Mouse (Mus musculus): Measurements from ENCODE around the gene Alk. TPM values are rescaled to one million over a fixed set of nuclear protein-coding genes. Genes with fewer than 3 reads are reported as not detected.

Gene Alk
- polyA plus RNA-seq, 2 experiments = 0.02 to 0.03 TPM

GRCm38 (mm10) chr17:72039176-72039948, 565.1 kb downstream of the Alk start:
- WGBS (ENCODE audit: insufficient replicate concordance) = 59% methylated on average over 7 of the region's 7 CpGs
- no peak for TF ChIP-seq CTCF (IDR thresholded peaks at IDR 0.05; ENCODE audit: low read depth)
- TF ChIP-seq EP300 (IDR thresholded peaks at IDR 0.05; ENCODE audit: low read depth) = no peak
- no peaks in the 10 kb centered on the region for H3K27me3 ChIP-seq (ENCODE audit: control insufficient read depth, insufficient read depth, low read length)
- H3K9ac ChIP-seq (replicated peaks) = no peak overlapping the region
- H3K4me1 ChIP-seq (replicated peaks; ENCODE audit: control insufficient read depth in 2 of 2, insufficient read depth in 2 of 2, low read length in 1 of 2) = no peaks in the 10 kb centered on the region
- H3K4me2 ChIP-seq (ENCODE audit: low read depth) = no peak overlapping the region
- no peak overlapping the region for H3K4me3 ChIP-seq (ENCODE audit: insufficient read depth in 1 of 2, low read depth in 2 of 2, low read length in 2 of 2)
- H3K27ac ChIP-seq = no peak overlapping the region
- ATAC-seq (ENCODE audit: insufficient read depth) = no peak
- DNase-seq (ENCODE audit: low read depth in 3 of 3, low spot score in 3 of 3) = no peak
- no peaks in the 10 kb centered on the region for H3K9me3 ChIP-seq (ENCODE audit: control insufficient read depth, low read length)
- H3K36me3 ChIP-seq (replicated peaks; ENCODE audit: control insufficient read depth, insufficient read depth, low read depth) = no peaks in the 10 kb centered on the region

- Histone ChIP-seq H3K4me2 (ENCODE audit: low read depth) (no peak overlapping the region), H3K4me1 (replicated peaks; ENCODE audit: control insufficient read depth in 2 of 2, insufficient read depth in 2 of 2, low read length in 1 of 2) (no peaks in the 10 kb centered on the region), H3K27me3 (ENCODE audit: control insufficient read depth, insufficient read depth, low read length) (no peaks in the 10 kb centered on the region), H3K4me3 (ENCODE audit: insufficient read depth in 1 of 2, low read depth in 2 of 2, low read length in 2 of 2) (no peak overlapping the region), H3K9me3 (ENCODE audit: control insufficient read depth, low read length) (no peaks in the 10 kb centered on the region), H3K27ac (no peak overlapping the region), H3K9ac (replicated peaks) (no peak overlapping the region), H3K36me3 (replicated peaks; ENCODE audit: control insufficient read depth, insufficient read depth, low read depth) (no peaks in the 10 kb centered on the region)
- WGBS (ENCODE audit: insufficient replicate concordance) = 64% methylated on average over 5 of the region's 5 CpGs
- TF ChIP-seq EP300 (IDR thresholded peaks at IDR 0.05; ENCODE audit: low read depth) = no peak
- no peak for TF ChIP-seq CTCF (IDR thresholded peaks at IDR 0.05; ENCODE audit: low read depth)
- DNase-seq (ENCODE audit: low read depth in 3 of 3, low spot score in 3 of 3) = no peak
- no peak for ATAC-seq (ENCODE audit: insufficient read depth)
These were observed 566.1 kb downstream of the Alk start for GRCm38 (mm10) chr17:72038371-72038770.

GRCm38 (mm10) chr17:72030672-72031071, 573.8 kb downstream of the Alk start:
- Histone ChIP-seq H3K9ac (replicated peaks) (no peak overlapping the region), H3K36me3 (replicated peaks; ENCODE audit: control insufficient read depth, insufficient read depth, low read depth) (no peaks in the 10 kb centered on the region), H3K9me3 (ENCODE audit: control insufficient read depth, low read length) (no peaks in the 10 kb centered on the region), H3K27ac (no peak overlapping the region), H3K27me3 (ENCODE audit: control insufficient read depth, insufficient read depth, low read length) (no peaks in the 10 kb centered on the region), H3K4me3 (ENCODE audit: insufficient read depth in 1 of 2, low read depth in 2 of 2, low read length in 2 of 2) (no peak overlapping the region), H3K4me1 (replicated peaks; ENCODE audit: control insufficient read depth in 2 of 2, insufficient read depth in 2 of 2, low read length in 1 of 2) (no peaks in the 10 kb centered on the region), H3K4me2 (ENCODE audit: low read depth) (no peak overlapping the region)
- DNase-seq (ENCODE audit: low read depth in 3 of 3, low spot score in 3 of 3) = no peak
- no peak for ATAC-seq (ENCODE audit: insufficient read depth)
- WGBS (ENCODE audit: insufficient replicate concordance) = 60% methylated on average over 7 of the region's 7 CpGs
- no peak for TF ChIP-seq EP300 (IDR thresholded peaks at IDR 0.05; ENCODE audit: low read depth)
- TF ChIP-seq CTCF (IDR thresholded peaks at IDR 0.05; ENCODE audit: low read depth) = no peak

- no peak overlapping the region for H3K9ac ChIP-seq (replicated peaks)
- H3K9me3 ChIP-seq (ENCODE audit: control insufficient read depth, low read length) = no peaks in the 10 kb centered on the region; the same call in 1 of the 2 replicates
- DNase-seq (ENCODE audit: low read depth in 3 of 3, low spot score in 3 of 3) (no peak), ATAC-seq (ENCODE audit: insufficient read depth) (no peak)
- no peak overlapping the region for H3K4me3 ChIP-seq (ENCODE audit: insufficient read depth in 1 of 2, low read depth in 2 of 2, low read length in 2 of 2)
- TF ChIP-seq CTCF (IDR thresholded peaks at IDR 0.05; ENCODE audit: low read depth) (no peak), EP300 (IDR thresholded peaks at IDR 0.05; ENCODE audit: low read depth) (no peak)
- WGBS (ENCODE audit: insufficient replicate concordance) = 68% methylated on average over 9 of the region's 9 CpGs
- H3K4me1 ChIP-seq (replicated peaks; ENCODE audit: control insufficient read depth in 2 of 2, insufficient read depth in 2 of 2, low read length in 1 of 2) = no peaks in the 10 kb centered on the region
- no peaks in the 10 kb centered on the region for H3K36me3 ChIP-seq (replicated peaks; ENCODE audit: control insufficient read depth, insufficient read depth, low read depth)
- no peaks in the 10 kb centered on the region for H3K27me3 ChIP-seq (ENCODE audit: control insufficient read depth, insufficient read depth, low read length)
- H3K27ac ChIP-seq = no peak overlapping the region
- no peak overlapping the region for H3K4me2 ChIP-seq (ENCODE audit: low read depth)
These were observed 581.1 kb downstream of the Alk start for GRCm38 (mm10) chr17:72023323-72023722.

GRCm38 (mm10) chr17:72021733-72022669, 582.4 kb downstream of the Alk start:
- ATAC-seq (ENCODE audit: insufficient read depth) (no peak), DNase-seq (ENCODE audit: low read depth in 3 of 3, low spot score in 3 of 3) (no peak)
- Histone ChIP-seq H3K4me1 (replicated peaks; ENCODE audit: control insufficient read depth in 2 of 2, insufficient read depth in 2 of 2, low read length in 1 of 2) (no peaks in the 10 kb centered on the region), H3K27ac (no peak overlapping the region), H3K36me3 (replicated peaks; ENCODE audit: control insufficient read depth, insufficient read depth, low read depth) (no peaks in the 10 kb centered on the region), H3K27me3 (ENCODE audit: control insufficient read depth, insufficient read depth, low read length) (no peaks in the 10 kb centered on the region), H3K4me3 (ENCODE audit: insufficient read depth in 1 of 2, low read depth in 2 of 2, low read length in 2 of 2) (no peak overlapping the region), H3K9ac (replicated peaks) (no peak overlapping the region), H3K9me3 (ENCODE audit: control insufficient read depth, low read length) (no peaks in the 10 kb centered on the region; the same call in 1 of the 2 replicates), H3K4me2 (ENCODE audit: low read depth) (no peak overlapping the region)
- TF ChIP-seq CTCF (IDR thresholded peaks at IDR 0.05; ENCODE audit: low read depth) = no peak
- no peak for TF ChIP-seq EP300 (IDR thresholded peaks at IDR 0.05; ENCODE audit: low read depth)
- WGBS (ENCODE audit: insufficient replicate concordance) = 57% methylated on average over 10 of the region's 10 CpGs

All from liver, embryonic 14.5 days (tissue).